Mouse (Mus musculus) gastrocnemius, adult 18-20 months (tissue): ENCODE results near the gene Dcaf10. TPM values are rescaled to one million over a fixed set of nuclear protein-coding genes. Genes with fewer than 3 reads are reported as not detected.
"Not testable (repeated sequence)": the region's sequence is repeated elsewhere in the genome, so short reads cannot be mapped to it uniquely, and the experiment has no call there.

ENCODE experiments used
- DNase-seq: peaks from one replicate; pipeline ENCODE4 v3.0.0; 2021; ENCODE audit warnings: low spot score
- long read RNA-seq, 2 experiments: library from polyadenylated mRNA; stranded (forward); transcript quantifications; one replicate each; pipeline ENCODE4 v2.0.0; 2021
- total RNA-seq, 2 experiments: library from RNA; stranded (reverse); gene quantifications; 2 replicates each; pipeline ENCODE4 v1.2.3; 2021

Gene Dcaf10
- total RNA-seq, result 1 to 10 TPM; 8.7 to 9.0 TPM
- long read RNA-seq, experiment 1, full-length matches to known transcripts, result 13 of 17 reads
- long read RNA-seq, experiment 1, partial matches to known transcripts, result 1 of 17 reads
- long read RNA-seq, experiment 1, other reads (novel, unspliced or antisense), result 3 of 17 reads
- long read RNA-seq, experiment 2, full-length matches to known transcripts, result 8 of 13 reads
- long read RNA-seq, experiment 2, partial matches to known transcripts, result 0 of 13 reads
- long read RNA-seq, experiment 2, other reads (novel, unspliced or antisense), result 5 of 13 reads

DNA sequence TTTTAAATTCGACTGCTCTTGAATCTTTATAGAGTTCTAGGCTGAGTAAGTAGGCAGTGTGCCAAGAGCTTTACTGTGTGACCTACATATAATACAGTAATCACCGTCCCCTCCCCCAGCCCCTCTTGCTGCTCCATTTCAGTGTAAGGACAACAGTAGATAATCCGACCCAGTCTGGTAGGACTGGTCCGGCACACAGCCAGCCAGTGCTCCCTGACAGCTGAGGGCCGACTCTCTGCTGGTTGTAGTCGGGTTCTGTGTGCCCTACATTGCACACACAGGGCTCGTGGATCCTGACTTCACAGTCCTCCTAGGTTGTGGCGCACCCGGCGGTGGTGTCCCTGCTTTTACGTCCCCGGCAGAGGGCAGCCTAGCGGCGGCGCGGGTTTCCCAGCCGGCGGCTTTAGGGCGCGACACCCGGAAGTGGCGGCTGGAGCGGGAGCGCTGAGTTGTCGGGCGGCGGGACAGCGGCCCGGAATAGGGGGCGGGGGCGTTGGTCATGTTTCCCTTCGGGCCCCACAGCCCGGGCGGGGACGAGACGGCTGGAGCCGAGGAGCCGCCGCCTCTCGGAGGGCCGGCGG lies at the start of gene Dcaf10:
Gene Dcaf10, plus strand, starts transcription at position 433 of the 581 bp plus-strand sequence.
- peak; percentile 93 for DNase-seq

DNA sequence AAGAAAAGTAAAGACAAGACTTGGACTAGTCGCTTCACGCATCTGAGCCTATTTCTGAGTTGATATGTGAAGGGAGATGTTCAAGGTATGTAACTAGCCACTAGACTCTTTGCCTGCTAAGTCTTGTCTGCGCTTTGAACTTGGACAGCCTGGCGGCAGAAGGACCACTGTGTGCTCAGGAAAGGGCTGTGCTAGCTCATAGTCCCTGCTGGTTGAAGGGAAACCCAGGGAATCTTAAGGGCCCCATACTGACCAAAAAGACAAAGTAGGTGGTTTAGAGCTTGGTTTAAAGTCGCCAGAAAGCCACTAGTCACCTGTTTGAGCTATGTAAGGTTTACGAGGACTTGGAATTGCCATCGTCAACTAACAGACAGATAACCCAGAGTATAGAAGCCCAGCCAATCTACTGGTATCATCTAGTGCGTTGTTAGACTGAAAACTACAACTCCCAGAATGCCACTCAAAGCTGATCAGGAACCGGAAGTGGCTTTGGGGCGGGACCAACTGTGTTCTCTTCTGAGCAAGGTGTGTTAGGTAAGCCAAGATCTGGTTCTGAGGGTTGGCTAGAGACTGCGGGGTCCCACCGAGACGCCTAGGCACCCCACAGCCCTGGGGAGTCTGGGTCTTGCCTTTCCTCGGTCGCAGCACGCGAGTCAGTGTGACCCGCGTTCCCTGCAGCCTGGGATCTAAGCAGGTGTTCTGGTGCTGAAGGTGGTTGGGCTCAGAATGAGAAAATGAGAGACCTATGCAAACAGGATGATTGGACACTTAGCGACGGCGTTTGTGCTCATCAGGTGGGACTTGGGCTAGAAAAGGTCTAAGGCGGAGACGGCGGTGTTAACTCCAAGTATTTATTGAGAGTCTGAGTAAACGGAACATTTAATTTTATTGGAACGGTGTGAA lies 45.0 kb upstream of the Dcaf10 start, which contains the start of gene Trmt10b:
Gene Trmt10b, plus strand, starts transcription at position 466 of the 903 bp plus-strand sequence.
- DNase-seq, result peak; percentile 77

DNA sequence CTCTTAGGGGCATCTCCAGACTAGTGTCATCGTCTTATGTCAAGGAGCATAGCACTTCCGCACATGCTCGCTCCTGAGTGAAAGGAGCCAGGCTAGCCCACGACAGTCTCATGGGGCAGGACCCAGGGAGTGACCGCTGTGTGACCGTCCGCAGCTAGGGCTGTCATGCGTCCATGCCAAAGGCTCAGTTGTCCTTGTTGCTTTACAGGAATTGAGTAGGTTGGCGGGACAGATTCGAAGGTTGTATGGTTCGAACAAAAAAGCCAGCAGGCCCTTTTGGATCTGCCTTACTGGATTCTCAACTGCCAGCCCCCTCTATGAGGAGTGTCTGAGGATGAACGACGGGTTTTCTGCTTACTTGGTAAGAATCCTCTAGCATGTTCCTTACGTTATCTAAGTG lies 36.4 kb upstream of the Dcaf10 start:
- no peak for DNase-seq

DNA sequence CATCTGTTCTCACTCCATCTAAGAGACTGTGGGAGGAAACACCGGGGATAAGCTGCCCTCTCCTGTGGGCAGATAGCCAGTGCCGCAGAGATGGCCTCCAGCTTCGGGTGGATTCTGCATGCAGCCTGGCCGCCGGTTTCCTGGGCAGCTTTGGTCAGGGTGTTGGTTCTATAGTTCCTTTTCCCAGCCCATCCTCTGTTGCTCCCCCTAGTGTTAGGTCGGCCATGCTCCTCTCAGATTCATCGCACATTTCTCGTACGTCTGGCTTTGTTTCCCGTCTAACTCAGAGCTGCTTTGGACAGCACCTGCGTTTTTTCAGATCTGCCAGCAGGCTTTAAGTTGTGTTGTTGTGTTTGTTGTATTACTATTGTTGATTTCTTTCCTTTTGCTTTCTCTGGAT lies 33.9 kb upstream of the Dcaf10 start:
- no peak for DNase-seq

DNA sequence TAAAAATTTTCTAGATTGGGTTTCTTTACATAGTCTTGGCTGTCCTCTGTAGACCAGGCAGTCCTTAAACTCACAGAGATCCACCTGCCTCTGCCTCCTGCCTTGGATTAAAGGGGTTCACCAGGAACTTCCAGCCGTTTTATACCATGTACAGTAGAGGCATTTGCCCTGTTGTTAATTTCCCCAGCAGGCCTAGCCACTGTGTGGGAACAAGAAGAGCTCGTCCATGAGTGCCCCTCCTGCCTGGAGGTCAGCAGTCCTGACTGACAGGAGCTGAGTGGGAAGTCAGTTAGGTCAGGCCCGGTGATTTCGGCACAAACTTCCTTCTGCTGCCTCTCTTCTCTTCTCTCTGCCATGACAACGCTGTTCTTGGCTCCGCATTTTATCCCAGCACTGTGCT lies 33.3 kb upstream of the Dcaf10 start:
- DNase-seq, result no peak

DNA sequence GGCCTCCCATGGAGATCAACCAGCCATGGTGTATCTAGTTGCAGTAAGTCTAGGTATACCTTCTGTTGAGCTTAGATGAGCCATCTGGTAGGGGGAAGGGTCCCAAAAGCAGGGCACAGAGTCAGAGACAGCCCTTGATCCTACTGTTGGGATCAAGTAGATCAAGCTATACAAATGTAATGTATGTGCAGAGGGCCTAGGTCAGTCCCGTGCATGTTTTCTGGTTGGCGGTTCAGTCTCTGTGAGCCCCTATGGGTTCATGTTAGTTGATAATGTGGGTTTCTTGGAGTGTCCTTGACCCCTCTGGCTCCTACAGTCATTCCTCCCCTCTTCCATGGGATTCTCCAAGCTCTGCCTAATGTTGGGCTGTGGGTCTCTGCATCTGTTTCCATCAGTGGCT lies 30.8 kb upstream of the Dcaf10 start:
- no peak for DNase-seq

DNA sequence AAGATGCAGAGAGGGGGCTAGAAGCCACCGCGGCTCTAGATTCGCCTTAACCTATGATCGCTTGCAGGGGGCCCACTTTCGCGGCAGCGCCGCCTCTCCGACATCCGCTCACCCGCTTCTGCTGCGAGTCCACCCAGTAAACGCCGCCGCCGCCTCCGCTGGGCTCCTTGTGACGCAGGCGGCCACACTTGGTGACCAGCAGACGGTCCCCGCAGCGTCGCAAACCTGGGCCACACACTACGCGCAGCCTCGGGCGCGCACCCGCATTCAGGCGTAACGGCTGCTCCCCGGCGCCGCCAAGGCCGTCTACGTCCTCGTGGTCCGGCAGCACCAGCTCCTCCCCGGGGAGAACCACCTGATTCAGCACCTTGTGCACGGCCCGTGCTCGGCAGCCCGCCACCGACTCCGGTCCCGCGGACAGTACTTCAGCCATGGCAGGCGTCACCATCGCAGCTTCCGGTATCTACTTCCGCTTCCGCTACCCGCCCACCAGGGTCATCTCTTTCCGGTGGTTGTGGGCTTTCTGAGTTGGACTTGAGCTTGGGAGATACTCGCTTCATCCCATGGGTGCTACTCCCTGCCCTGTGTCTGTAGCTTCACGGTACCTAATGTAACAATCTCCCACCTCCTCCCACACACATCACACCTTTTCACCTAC lies 21.6 kb upstream of the Dcaf10 start:
- peak; percentile 88 for DNase-seq

DNA sequence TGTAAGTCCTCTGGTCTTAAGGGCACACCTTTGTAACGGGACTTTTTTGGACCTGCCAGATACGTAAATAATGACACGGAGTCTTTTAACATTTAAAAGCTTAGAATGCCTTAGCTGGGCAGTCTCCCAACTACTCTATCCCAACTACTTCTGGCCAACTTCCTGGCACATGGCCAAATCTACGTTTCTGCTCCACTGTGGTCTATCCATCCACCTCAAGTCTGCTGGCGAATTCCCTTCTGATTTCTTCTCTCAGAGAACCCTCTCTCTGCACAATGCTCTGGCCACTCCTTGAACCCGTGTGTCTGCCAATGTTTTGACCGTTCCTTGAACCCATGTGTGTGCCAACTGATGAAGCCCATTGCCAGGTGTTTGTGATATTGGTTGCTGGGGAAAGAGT lies 10.8 kb upstream of the Dcaf10 start:
- no peak for DNase-seq

DNA sequence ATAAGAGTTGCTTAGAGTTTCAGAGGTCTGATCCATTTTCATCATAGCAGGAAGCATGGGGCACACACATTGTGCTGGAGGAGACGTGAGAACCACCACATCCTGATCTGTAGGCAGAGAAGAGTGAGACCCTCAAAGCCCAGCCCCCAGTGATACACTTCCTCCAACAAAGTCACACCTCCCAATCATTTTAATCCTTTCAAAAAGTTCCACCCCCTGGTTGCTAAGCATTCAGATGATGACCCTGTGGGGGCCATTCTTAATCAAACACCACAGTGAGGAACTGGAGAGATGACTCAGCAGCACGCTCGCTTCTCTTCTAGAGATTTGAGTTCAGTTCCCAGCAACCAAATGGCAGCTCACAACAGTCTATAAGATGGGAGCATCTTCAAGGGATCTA lies 9.4 kb upstream of the Dcaf10 start:
- no peak for DNase-seq

DNA sequence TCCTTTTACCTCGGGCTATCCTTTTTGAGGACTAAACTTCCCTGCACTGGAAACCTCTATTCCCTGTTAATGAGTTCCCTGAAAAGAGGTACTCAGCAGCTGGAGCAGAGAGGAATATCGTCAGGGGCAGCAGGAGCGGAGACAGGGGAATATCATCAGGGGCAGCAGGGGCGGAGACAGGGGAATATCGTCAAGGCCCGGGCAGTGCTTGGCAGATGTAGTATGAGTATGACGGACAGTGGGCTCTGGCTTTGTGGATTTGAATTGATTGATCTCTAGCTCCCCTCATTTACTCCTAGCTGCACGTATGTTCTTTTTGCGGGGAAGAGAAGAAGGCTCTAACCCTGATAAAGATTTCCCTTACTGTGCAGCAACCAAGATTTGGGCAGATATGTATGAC lies 675 bp upstream of the Dcaf10 start:
- DNase-seq, result no peak

DNA sequence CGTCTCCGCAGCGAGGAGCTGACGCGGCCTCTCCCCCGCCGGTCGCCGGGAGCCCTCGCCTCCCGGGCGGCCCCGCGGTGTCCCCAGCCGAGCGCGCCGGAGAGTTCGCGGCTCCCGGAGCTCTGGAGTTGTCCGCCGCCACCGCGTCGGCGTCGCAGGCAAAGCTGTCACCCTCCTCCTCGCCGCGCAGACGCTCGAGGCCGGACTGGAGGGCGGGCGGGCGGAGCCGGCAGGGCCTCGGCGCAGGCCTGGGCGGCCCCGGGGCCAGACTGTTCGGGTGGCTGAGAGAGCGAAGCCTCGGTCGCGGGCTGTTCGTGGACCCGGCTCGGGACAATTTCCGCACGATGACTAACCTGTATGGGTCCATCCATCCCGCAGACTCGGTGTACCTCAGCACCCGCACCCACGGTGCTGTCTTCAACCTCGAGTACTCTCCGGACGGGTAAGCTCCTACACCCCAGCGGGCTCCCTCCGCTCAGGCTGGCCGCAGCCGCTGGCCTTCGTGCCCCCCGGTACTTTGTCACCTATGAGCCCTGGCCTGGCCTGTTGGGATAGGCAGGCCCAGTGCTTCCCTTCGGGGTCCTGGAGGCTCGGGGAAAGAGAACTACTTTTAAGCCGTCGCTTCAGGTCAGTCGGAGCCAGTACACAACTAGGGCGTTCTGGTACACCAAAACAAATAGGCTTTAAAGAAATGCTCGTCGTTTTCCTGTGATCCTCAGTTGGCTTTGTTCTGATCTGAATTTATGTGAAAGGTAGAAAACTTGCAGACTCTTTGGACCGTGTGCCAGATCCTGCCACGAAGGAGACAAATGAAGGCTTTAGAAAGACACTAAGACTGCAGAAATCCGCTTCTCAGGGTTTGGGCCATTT lies 620 bp downstream of the Dcaf10 start, which contains the start of gene Exosc3:
Gene Exosc3, minus strand, starts transcription at position 447 of the 870 bp plus-strand sequence.
- DNase-seq, result peak; percentile 20

DNA sequence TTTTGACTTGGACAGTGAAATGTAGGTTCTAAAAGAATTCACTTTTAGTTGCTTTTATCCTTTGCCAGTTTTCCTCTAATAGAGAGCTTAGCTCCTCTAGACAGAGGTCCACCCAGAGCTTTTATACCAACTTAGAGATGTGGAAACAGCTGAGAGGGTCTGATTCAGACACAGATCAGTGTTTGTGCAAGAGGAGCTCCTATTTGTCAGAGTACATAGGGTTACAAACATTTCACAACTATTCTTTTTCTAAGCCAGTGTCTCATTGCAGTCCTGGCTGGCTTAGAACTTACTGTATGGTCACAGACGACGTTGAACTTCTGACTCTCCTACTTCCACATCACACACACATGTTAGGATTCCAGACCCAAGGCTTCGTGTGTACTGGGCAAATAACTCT lies 14.8 kb downstream of the Dcaf10 start:
- no peak for DNase-seq

DNA sequence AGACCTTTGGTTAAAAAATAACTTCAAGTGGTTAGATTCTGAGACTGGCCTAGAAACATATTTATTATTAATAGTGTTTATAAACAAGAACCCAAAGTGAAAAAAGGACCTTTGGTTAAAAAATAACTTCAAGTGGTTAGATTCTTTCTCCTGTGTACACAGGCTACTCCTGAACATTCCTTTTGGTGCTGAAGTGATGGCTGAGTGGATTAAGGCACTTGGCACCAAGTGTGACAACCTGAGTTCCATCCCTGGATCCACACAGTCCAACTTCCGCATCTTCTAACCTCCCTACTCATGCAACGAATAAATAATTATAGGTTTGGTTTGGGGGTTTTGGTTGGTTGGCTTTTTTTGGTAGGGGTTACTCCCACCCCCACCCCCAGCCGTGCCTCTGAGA lies 29.4 kb downstream of the Dcaf10 start:
- DNase-seq, result no peak

DNA sequence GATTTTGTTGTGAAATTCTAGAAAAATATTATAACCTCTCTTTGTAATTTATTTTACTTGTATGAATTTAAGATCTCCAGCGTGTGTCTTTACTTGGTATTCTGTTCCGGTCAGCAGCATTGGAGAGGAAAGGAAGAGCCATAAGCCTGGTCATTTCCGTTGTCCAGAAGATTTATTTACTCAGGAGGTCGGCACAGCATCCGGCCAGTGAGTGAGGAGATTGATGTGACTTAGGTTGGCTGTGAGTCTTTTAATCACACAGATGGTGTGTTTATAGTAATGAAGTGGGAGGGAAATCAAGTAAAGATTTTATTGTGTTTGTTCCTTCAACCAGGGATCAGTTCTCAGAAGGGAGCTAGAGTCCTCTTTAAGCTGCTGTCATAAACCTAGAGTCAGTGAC lies 33.0 kb downstream of the Dcaf10 start:
- DNase-seq, result no peak

DNA sequence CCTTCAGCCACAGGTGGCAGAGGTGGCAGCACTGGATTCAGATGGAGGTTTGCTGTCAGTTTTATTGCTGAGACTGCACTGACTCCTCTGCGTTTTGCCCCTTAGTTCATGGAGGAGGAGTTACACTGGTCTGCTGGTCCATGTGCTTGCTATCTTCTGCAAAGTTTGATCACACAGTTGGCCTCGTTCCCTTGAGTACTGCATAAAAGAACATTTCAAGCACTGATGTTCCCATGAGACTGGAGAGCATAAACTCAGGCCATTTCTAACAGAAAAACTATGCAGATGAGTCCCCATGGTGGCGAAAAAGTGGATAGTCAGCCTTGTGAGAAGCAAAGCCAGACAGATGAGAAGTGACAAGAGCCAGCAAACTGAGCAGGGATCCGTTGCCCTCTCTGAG lies 34.7 kb downstream of the Dcaf10 start:
- peak; percentile 14 for DNase-seq

DNA sequence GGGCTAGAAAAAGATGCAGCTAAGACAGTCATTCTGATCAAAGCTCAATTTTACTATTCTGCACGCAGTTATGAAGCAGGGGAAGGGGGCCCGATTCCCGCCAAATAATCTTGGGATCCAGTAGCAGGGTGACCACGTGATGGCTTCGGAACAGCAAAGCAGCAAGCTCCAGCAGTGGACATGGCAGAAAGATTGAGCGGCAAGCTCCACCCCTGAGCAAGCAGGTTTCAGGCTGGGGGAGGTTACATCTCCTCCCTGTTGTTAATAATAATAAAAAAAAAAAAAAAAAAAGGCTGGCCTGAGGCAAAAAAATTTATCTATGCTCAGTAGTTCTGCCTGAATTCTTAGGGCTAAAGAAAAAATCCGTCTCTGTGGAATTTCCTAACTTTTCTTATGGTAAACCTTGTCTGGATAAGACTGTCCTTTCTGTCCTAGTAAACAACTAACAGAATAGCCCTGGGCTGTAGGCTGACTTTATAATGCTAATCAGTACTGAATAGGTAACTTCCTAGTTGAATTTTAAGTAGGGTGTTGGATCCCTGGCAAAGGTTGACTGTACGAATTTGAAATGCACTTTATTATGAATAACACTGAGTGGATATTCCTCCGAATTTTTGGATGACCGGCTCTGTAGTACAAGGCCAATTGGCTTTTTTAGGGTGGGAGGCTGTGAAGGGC lies 39.1 kb downstream of the Dcaf10 start:
- DNase-seq, result not testable (repeated sequence)

DNA sequence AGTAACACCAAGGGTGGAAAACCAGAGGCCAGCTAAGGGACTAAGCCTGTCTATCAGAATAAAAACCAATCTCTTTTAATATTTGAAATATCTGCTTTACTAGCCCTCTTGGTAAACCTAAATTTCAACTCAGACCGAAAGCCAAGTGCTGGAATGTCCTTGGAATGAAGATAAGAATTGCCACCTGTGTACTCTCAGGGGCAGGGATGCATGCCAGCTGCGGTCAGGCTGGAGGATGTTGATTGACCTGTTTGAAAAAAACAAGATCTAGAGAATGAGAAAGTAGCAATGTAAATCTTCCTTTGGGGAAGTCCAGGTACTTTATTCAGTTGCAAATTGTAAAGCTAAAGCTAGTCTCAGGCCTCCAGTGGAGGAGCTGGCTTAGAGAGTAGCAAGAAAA lies 40.2 kb downstream of the Dcaf10 start:
- DNase-seq, result not testable (repeated sequence)

DNA sequence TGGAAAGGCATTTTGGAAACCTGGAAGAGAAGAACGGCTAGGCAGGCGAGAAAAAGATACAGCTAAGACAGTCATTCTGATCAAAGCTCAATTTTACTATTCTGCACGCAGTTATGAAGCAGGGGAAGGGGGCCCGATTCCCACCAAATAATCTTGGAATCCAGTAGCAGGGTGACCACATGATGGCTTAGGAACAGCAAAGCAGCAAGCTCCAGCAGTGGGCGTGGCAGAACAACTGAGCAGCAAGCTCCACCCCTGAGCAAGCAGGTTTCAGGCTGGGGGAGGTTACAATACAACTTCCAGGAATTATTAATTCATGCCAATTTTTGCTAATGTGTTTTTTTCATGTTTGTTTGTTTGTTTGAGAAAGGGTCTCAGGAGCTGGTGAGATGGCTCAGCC lies 45.4 kb downstream of the Dcaf10 start:
- not testable (repeated sequence) for DNase-seq

DNA sequence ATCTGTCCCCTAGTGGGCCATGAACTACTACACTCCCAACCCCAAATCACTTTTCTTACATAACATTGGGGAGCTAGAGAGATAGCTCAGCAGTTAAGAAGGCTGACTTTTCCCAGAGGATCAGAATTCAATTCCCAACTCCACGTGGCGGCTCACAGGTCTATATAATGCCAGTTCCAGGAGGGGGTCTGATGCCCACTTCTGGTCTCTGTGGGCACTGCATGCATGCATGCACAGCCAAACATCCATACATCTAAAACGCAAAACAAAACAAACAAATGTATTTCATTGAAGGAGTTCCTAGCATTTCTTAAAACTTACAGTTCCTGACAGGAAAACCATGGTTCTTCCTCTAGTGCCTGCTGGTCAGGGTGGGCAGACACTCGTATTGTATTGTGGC lies 50.2 kb downstream of the Dcaf10 start:
- no peak for DNase-seq

DNA sequence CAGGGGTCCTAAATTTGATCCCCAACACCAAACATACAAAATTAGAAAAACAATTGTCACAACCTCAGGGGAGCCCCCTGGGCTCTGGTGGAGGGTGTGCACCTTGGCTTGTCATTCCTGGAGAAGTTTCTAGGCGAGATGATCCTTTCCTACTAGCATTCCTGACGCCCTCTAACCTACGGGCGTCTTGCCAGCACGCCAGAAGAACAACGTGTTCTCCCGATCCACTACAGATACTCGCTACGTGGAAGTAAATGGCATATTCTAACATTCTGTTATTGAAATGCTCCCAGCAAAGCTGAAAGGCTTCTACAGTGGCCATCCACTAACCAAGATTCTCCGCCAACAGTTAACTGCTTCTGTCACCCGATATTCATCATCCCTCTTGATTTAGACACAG lies 50.7 kb downstream of the Dcaf10 start:
- peak; percentile 7 for DNase-seq
